Comparison of ENCODE assay signal across 8 mouse cellular contexts in the genomic region with DNA sequence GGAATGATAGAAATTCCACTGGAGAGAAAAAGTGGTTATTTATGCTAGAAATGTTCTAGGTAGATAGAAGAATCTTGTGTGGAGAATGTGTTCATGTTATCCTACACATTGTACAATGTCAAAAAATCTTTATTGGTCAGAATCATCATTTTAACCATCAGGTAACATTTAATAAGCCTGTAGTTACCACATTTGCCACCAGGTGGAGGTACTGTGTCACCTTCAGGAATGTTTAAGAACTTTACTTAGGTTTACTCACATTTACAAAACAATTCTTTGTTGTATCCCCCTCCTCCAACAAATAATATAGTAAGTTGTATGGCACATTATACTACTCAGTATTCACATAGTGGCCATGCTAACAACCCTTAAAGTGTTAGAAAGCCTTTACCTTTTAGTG. TPM values are rescaled to one million over a fixed set of nuclear protein-coding genes. Genes with fewer than 3 reads are reported as not detected.
DNase-seq lines count a peak whose midpoint lies in the region; ATAC-seq and TF ChIP-seq lines count a peak whose summit lies in the region.

No protein-coding gene starts in this region.

- no peaks in the 10 kb centered on the region for H3K27me3 ChIP-seq in hindbrain, postnatal 0 days (ENCODE audit: insufficient read depth, low read length)
- no peaks in the 10 kb centered on the region for H3K27me3 ChIP-seq in hindbrain, embryonic 13.5 days
- H3K27me3 ChIP-seq in hindbrain, embryonic 16.5 days (replicated peaks; ENCODE audit: control insufficient read depth, insufficient read depth, low read length): no peaks in the 10 kb centered on the region

- intact Hi-C loops in left cerebral cortex, postnatal 25 days (cut with DNase I): loop anchor here (10.0 kb wide), 1 partner anchor 412 kb away; no protein-coding TSS in a partner anchor

- peak; percentile 78 for TF ChIP-seq CTCF in hindbrain, postnatal 0 days (IDR thresholded peaks at IDR 0.05; ENCODE audit: low read depth)

- H3K9ac ChIP-seq in hindbrain, postnatal 0 days (replicated peaks; ENCODE audit: low read length): no peak overlapping the region
- H3K9ac ChIP-seq in hindbrain, embryonic 13.5 days: no peak overlapping the region
- no peak overlapping the region for H3K9ac ChIP-seq in hindbrain, embryonic 16.5 days (ENCODE audit: low read depth, low read length)

- H3K4me3 ChIP-seq in hindbrain, postnatal 0 days (ENCODE audit: low read length): no peak overlapping the region
- H3K4me3 ChIP-seq in hindbrain, embryonic 13.5 days: no peak overlapping the region
- H3K4me3 ChIP-seq in hindbrain, embryonic 16.5 days (ENCODE audit: low read length): no peak overlapping the region

- ATAC-seq in hindbrain, postnatal 0 days: no peak
- no peak for ATAC-seq in hindbrain, embryonic 13.5 days (ENCODE audit: low FRiP score)
- no peak for ATAC-seq in hindbrain, embryonic 16.5 days

- DNase-seq in hindbrain, postnatal 0 days (ENCODE audit: low spot score): peak; percentile 82
- peak; percentile 49 for DNase-seq in thymus, postnatal 0 days (ENCODE audit: low spot score)
- DNase-seq in thymus, adult 18-20 months: no peak
- peak; percentile 57 to 73 for DNase-seq in cerebellum, postnatal 10 days
- DNase-seq in left cerebral cortex, postnatal 25 days (ENCODE audit: low spot score in 2 of 2): peak; percentile 25 to 60
- DNase-seq in ovary, postnatal 14 days (ENCODE audit: low spot score): no peak

- H3K9me3 ChIP-seq in hindbrain, postnatal 0 days (ENCODE audit: low read length): no peaks in the 10 kb centered on the region
- no peaks in the 10 kb centered on the region for H3K9me3 ChIP-seq in hindbrain, embryonic 13.5 days
- no peaks in the 10 kb centered on the region for H3K9me3 ChIP-seq in hindbrain, embryonic 16.5 days (ENCODE audit: control insufficient read depth, low read length)

- no peak overlapping the region for H3K4me2 ChIP-seq in hindbrain, postnatal 0 days (ENCODE audit: low read depth, low read length)
- no peak overlapping the region for H3K4me2 ChIP-seq in hindbrain, embryonic 13.5 days
- no peak overlapping the region for H3K4me2 ChIP-seq in hindbrain, embryonic 16.5 days (ENCODE audit: low read length)

- H3K4me1 ChIP-seq in hindbrain, postnatal 0 days (ENCODE audit: insufficient read depth, low read length): no peaks in the 10 kb centered on the region
- H3K4me1 ChIP-seq in hindbrain, embryonic 13.5 days (replicated peaks): no peaks in the 10 kb centered on the region
- H3K4me1 ChIP-seq in hindbrain, embryonic 16.5 days (ENCODE audit: control insufficient read depth, insufficient read depth, low read depth, low read length): no peaks in the 10 kb centered on the region

- H3K27ac ChIP-seq in hindbrain, postnatal 0 days: no peak overlapping the region
- no peak overlapping the region for H3K27ac ChIP-seq in hindbrain, embryonic 13.5 days
- no peak overlapping the region for H3K27ac ChIP-seq in hindbrain, embryonic 16.5 days (ENCODE audit: low read depth, low read length)

- peaks cover 30% of the 10 kb centered on the region; the same call in 1 of the 2 replicates for H3K36me3 ChIP-seq in hindbrain, postnatal 0 days (ENCODE audit: insufficient read depth, low read length)
- peaks cover 55% of the 10 kb centered on the region for H3K36me3 ChIP-seq in hindbrain, embryonic 13.5 days
- H3K36me3 ChIP-seq in hindbrain, embryonic 16.5 days (ENCODE audit: control insufficient read depth, insufficient read depth, low read length): peaks cover 22% of the 10 kb centered on the region

RNA-seq across cellular contexts. Expression of gene Ttc27, which starts 44.3 kb away (rescaled TPM):
- total RNA-seq in hindbrain, postnatal 0 days (2014; rRNA removed): 12.9 and 15.3 TPM in 2 replicates
- 12.2 and 17.5 TPM in 2 replicates for polyA plus RNA-seq in hindbrain, postnatal 0 days (2015; fragmentation: Nextera tagmentation; extraction: Ambion mirVana)
- 15.2 and 18.7 TPM in 2 replicates for polyA plus RNA-seq in hindbrain, embryonic 13.5 days (2015; fragmentation: Nextera tagmentation; extraction: Ambion mirVana)
- 21.9 and 24.1 TPM in 2 replicates for polyA plus RNA-seq in thymus, postnatal 0 days (2015; fragmentation: Nextera tagmentation; extraction: Ambion mirVana)
- 10 to 100 TPM; 23.0 to 24.4 TPM for total RNA-seq in left cerebral cortex, postnatal 25 days (2021)
- polyA plus RNA-seq in hindbrain, embryonic 16.5 days (2015; fragmentation: Nextera tagmentation; extraction: Ambion mirVana): 17.3 and 19.3 TPM in 2 replicates

Comparison
In these comparisons a context has a peak if more than half of its experiments do, and no peak if none do; other contexts are left out.
1. DNase-seq: peak in hindbrain, postnatal 0 days (single experiment), thymus, postnatal 0 days (single experiment), cerebellum, postnatal 10 days (2 of 2) and left cerebral cortex, postnatal 25 days (2 of 2); none in thymus, adult 18-20 months (0 of 2) and ovary, postnatal 14 days (single experiment).